Mouse (Mus musculus) heart, adult 8-10 months (tissue): ENCODE data around the gene Mt1. TPM values are rescaled to one million over a fixed set of nuclear protein-coding genes. Genes with fewer than 3 reads are reported as not detected.

Source experiments
- DNase-seq: peaks from one replicate; pipeline ENCODE4 v3.0.0; 2022; ENCODE audit warnings: low spot score
- total RNA-seq, 4 experiments: library from RNA; stranded (reverse); gene quantifications; 2 replicates each; pipeline ENCODE4 v1.2.4; 2022

The Mt1 gene
- total RNA-seq, 4 experiments from 2014 or later = 196 to 496 (median 239) TPM

DNA sequence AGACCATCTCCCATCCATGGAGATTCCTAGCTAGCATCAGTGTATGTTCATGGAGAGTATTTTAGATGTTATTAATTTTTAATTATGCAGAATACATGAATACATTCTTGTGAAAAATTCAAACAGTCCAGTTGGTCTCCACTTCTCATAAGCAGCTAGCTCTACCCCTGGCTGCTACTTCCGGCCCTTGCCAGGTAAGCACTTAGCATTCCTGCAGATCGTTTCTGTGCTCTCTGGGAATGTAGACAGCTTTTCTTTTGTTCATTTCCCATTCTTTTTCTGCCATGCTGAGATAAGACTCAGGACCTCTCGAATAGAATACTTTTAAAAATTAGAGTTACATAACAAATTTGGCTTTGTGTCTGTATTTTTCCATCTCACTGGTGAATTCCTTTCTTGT, 25.2 kb downstream of the Mt1 start:
- DNase-seq = no peak

DNA sequence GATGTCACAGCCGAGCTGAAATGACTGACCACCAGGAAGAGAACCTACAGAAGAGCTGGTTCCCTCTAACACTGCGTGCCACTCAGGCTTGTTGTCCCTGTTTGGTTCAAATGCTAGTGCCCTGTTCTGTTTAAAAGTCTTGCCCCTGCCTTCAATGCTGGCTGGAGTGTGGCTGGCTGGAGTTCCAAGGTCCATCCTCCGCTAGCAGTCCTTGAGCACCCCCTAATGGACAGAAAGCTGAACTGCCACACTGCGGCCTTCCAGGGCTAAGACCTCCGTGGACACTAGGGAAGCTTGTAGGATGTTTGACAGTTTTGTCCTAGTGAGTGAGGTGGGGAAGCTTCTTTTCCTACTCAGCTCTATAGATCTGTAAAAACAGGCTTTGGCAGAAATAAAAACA, 26.9 kb downstream of the Mt1 start:
- peak; percentile 63 for DNase-seq

DNA sequence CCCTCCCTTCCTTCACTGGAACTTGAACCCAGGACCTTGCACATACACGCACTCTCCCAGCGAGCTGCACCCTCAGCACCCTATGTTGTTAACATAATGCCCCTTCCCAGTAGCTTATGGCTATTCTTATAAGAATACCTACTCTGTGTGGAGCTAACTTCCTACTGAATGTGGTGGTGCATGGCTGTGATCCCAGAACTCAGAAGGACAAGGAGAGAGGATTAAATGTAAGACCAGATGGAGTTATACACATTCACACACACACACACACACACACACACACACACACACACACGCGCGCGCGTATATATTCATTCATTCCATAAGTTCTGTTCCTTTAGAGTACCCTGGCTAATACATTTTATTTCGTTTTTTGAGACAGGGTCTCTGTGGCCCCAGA, 27.4 kb downstream of the Mt1 start:
- DNase-seq = no peak

DNA sequence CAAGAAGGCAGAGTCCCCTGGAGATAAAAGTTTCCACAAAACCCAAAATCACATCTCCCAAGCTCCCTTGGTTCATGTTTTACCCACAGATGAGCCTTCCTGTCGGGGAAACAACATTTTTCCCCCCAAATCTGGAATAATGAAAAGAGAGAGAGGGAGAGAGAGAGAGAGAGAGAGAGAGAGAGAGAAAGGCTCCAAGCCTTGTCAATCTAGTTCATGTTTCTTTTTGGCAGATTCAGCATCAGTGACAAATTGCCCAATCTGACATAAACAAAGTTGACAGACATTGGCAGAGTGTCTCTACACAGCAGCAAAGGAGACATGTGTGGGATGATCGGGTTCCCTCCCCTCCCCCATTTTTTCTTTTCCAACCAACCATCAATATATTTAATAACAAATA, 28.6 kb downstream of the Mt1 start:
- no peak for DNase-seq

DNA sequence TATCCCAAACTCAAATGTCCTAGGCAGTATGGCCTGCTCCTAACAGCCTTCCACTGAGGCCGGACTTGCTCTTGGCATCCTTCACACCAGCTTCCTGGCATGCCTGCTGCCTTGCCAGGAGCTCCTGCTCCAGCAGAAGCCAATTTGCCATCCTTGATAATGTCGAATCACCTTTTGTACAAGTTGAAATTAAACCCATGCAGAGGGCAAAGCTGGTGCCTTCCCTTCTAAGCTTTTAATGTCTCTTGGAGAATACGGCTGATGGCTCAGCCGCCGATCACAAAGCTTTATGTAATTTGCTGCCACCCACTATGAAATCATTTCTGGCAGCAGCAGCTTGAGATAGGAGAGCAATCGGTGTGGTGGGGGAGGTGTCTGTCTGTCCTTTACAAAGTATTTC, 30.8 kb downstream of the Mt1 start:
- DNase-seq = no peak

DNA sequence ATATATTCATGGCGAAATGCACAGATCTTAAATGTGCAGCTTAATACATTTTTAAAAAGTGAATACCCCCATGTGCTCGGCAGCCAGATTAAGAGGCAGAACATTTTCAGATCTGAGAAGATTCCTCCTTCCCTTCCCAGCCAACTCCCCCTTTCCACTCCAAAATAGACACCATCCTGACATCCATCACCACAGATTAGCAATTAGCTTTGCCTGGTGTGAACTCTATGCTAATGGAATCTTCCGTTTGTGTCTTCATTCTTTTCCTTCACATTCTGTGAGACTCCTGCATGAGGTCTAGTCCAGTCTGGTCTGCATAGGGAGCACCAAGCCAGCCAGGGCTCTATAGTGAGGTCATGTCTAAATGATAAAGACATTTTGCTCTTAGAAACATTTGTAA, 31.3 kb downstream of the Mt1 start:
- no peak for DNase-seq

DNA sequence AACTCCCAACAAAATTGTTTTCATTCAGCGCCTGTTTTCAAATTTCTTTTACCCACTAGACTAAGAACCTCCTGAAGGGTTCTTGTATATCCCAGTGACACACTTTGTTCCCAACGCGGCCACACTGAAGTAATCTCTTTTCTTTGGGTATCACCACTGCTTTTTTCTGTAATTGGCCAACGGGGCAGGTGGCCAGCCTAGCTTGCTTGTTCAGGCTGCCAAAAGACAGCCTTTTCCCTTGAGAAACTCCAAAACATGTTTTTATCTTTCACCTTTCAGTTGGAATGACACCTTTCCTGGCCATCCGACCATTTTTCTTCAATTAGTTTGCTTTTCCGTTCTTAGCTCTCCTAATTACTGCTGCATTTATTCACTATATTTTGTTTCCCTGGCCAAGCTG, 34.9 kb downstream of the Mt1 start:
- DNase-seq = no peak

DNA sequence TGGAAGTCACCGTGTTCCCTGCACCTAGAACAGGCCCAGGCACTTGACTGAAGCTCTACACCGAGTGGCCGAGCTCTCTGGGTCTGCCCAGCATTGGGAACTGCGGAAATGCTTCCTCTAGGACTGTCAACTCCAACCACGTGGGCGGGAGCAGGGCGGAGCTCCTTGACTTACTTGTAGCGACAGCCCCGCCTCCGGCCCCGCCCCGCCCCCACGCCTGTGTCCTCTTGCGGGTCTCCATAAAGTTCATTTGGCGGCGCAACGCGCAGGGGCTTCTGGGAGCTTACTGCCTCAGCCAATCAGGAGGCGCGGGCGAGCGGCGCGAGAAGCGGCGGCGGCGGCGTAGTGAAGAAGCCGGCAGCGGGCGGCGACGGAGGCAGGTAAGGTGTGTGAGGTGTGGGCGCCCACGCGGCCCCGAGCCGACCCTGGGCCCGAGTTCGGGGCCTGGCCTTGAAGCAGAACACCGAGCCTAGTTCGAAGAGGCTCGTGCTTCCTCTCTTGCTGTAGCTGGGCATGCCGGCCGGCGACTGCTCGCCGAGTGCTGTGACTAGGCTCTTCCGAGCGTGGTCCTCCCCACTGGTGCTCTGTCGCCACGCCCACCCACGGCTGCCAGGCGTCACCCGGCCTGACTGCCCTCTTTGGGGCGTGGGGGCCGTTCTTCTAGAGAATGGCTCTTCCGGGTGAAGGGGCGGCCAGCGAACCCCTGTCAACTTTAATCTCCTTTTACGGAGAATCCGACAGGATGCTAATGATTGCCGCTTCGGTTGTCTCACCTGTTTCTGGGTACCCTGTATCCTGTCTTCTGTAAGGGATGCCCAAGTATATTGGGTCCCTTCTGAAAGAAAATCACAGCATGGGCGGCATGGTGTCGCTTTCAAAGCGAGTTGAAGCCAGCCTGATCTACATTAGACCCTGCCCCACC, 35.6 kb downstream of the Mt1 start, which contains the start of gene Nup93:
Nup93 (plus strand) TSS at position 313 of the 922 bp plus-strand sequence.
- DNase-seq = peak; percentile 98

DNA sequence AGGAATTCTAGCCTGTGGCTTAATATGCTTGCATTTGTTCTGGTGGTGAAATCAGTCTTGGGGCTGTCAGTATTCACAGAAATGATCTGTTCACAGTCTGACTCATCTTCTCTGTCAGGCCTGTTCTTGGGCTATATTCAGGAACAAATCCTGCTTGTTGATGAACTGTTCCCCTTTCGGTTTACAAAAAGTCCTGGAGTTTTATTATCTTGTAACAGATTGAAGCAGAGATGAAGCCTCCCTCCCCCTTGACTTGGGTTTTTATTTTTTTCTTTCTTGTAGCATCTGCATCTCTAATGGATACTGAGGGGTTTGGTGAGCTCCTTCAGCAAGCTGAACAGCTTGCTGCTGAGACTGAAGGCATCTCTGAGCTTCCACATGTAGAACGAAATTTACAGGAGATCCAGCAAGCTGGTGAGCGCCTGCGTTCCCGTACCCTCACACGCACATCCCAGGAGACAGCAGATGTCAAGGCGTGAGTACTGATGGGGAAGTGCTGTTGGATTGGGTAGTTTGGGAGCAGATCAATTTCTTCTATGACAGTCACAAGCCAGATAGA, 48.6 kb downstream of the Mt1 start:
- no peak for DNase-seq

Other genes with a start within 250 kb of the Mt1 start
- 100 to 1,000 TPM; 127 to 153 (median 133) TPM for gene Amfr, start 166.2 kb upstream of the Mt1 start, total RNA-seq
- 10 to 100 TPM; 20.0 to 25.1 (median 20.9) TPM for gene Nudt21, start 142.1 kb upstream of the Mt1 start, total RNA-seq
- 10 to 100 TPM; 27.0 to 38.4 (median 30.2) TPM for gene Ogfod1, start 141.9 kb upstream of the Mt1 start, total RNA-seq
- 10 to 100 TPM in 2 of 4 experiments, 1 to 10 TPM in 2; 7.6 to 15.7 (median 9.4) TPM for gene Bbs2, start 80.2 kb upstream of the Mt1 start, total RNA-seq
- not detected for gene Mt4, start 41.9 kb upstream of the Mt1 start, total RNA-seq
- 1 to 10 TPM; 2.3 to 5.4 (median 4.3) TPM for gene Mt3, start 26.5 kb upstream of the Mt1 start, total RNA-seq
- 100 to 1,000 TPM in 1 of 4 experiments, 10 to 100 TPM in 3; 34.4 to 168 (median 56.0) TPM for gene Mt2, start 6.4 kb upstream of the Mt1 start, total RNA-seq
- 10 to 100 TPM; 12.4 to 17.9 (median 15.4) TPM for gene Nup93, start 35.5 kb downstream of the Mt1 start, total RNA-seq
- under 1 TPM in 3 of 4 experiments, not detected in 1; 0.09 to 0.47 (median 0.11) TPM for gene Slc12a3, start 150.1 kb downstream of the Mt1 start, total RNA-seq
- gene Herpud1, start 207.4 kb downstream of the Mt1 start, total RNA-seq = 100 to 1,000 TPM; 233 to 419 (median 274) TPM